Mouse (Mus musculus) intestine, postnatal 0 days (tissue): Measurements from ENCODE around the gene G530012D18Rik. TPM values are rescaled to one million over a fixed set of nuclear protein-coding genes. Genes with fewer than 3 reads are reported as not detected.
"Not testable (repeated sequence)": the region's sequence is repeated elsewhere in the genome, so short reads cannot be mapped to it uniquely, and the experiment has no call there.

Experiments used
- ATAC-seq: fragments of 200-750 bp; cut with Nextera tagmentation; 2 replicates; pipeline ENCODE4 v1.8.0; 2017; ENCODE audit warnings: mild to moderate bottlenecking, moderate TSS enrichment, moderate library complexity
- H3K27ac ChIP-seq: fragments of 300-500 bp; sonication (generic); 2 replicates; pipeline ENCODE4 v1.5.1; 2014; ENCODE audit warnings: mild to moderate bottlenecking, low read depth, low read length, moderate library complexity
- H3K27me3 ChIP-seq: fragments of 300-500 bp; sonication (generic); replicated peaks from 2 replicates; pipeline ENCODE4 v1.6.1; 2014; ENCODE audit warnings: low read length, mixed read lengths; ENCODE audit not compliant: control insufficient read depth, insufficient read depth
- H3K36me3 ChIP-seq: fragments of 300-500 bp; sonication (generic); 2 replicates; pipeline ENCODE4 v1.6.1; 2014; ENCODE audit warnings: mild to moderate bottlenecking, moderate library complexity; ENCODE audit not compliant: control insufficient read depth, insufficient read depth
- H3K4me1 ChIP-seq: fragments of 300-500 bp; sonication (generic); replicated peaks from 2 replicates; pipeline ENCODE4 v1.6.1; 2014; ENCODE audit warnings: antibody characterized with exemption, low read length, mixed read lengths; ENCODE audit not compliant: control insufficient read depth, insufficient read depth
- H3K4me2 ChIP-seq: fragments of 300-500 bp; sonication (generic); replicated peaks from 2 replicates; pipeline ENCODE4 v1.6.1; 2014; ENCODE audit warnings: low read depth, mild to moderate bottlenecking, moderate library complexity
- H3K4me3 ChIP-seq: fragments of 300-500 bp; sonication (generic); 2 replicates; pipeline ENCODE4 v1.5.1; 2014; ENCODE audit warnings: low read depth, low read length
- H3K9ac ChIP-seq: fragments of 300-500 bp; sonication (generic); 2 replicates; pipeline ENCODE4 v1.6.1; 2014; ENCODE audit warnings: mild to moderate bottlenecking, low read depth, low read length
- H3K9me3 ChIP-seq: fragments of 300-500 bp; sonication (generic); 2 replicates; pipeline ENCODE4 v1.6.1; 2016; ENCODE audit warnings: mixed run types; ENCODE audit not compliant: control insufficient read depth
- WGBS: fragments of 180-500 bp; shearing (Covaris S2); extraction: QIAGEN DNeasy Blood & Tissue Kit; methylation state at CpG from one replicate; pipeline ENCODE4 v1.1.7; 2014; 5-methylcytosine and 5-hydroxymethylcytosine counted together
- polyA plus RNA-seq: library from polyadenylated mRNA; unstranded; fragments of >200 nt; fragmentation: Nextera tagmentation; extraction: Ambion mirVana; gene quantifications from 2 replicates; pipeline ENCODE4 v1.2.1, GENCODE M21; 2015

The G530012D18Rik gene
- polyA plus RNA-seq, 1 experiment from 2014 or later = not detected

GRCm38 (mm10) chr1:85608361-85608760, 32.9 kb downstream of the G530012D18Rik start:
- H3K9me3 ChIP-seq, H3K4me2 ChIP-seq, H3K36me3 ChIP-seq, H3K27ac ChIP-seq, ATAC-seq, H3K4me1 ChIP-seq, H3K9ac ChIP-seq, H3K27me3 ChIP-seq, H3K4me3 ChIP-seq: not testable (repeated sequence)
- WGBS = 89% methylated on average over 3 of the region's 4 CpGs

GRCm38 (mm10) chr1:85610581-85610980, 35.1 kb downstream of the G530012D18Rik start:
- not testable (repeated sequence) for H3K36me3 ChIP-seq, ATAC-seq, H3K9ac ChIP-seq, H3K4me3 ChIP-seq, H3K4me2 ChIP-seq, H3K4me1 ChIP-seq, H3K9me3 ChIP-seq, H3K27ac ChIP-seq, H3K27me3 ChIP-seq
- no CpG with 5 or more reads among the region's 4 CpGs for WGBS

GRCm38 (mm10) chr1:85615096-85615495, 39.6 kb downstream of the G530012D18Rik start:
- not testable (repeated sequence) for H3K27me3 ChIP-seq, H3K9ac ChIP-seq, ATAC-seq, H3K9me3 ChIP-seq, H3K4me1 ChIP-seq, H3K27ac ChIP-seq, H3K4me2 ChIP-seq, H3K36me3 ChIP-seq, H3K4me3 ChIP-seq
- 89% methylated on average over 3 of the region's 3 CpGs for WGBS

- not testable (repeated sequence) for H3K4me1 ChIP-seq, H3K27me3 ChIP-seq, H3K4me2 ChIP-seq, H3K9me3 ChIP-seq, H3K27ac ChIP-seq, H3K4me3 ChIP-seq, ATAC-seq, H3K36me3 ChIP-seq, H3K9ac ChIP-seq
- 59% methylated on average over 3 of the region's 3 CpGs for WGBS
These were observed 40.3 kb downstream of the G530012D18Rik start for GRCm38 (mm10) chr1:85615819-85616218.

GRCm38 (mm10) chr1:85617161-85617560, 41.7 kb downstream of the G530012D18Rik start:
- 65% methylated on average over 4 of the region's 5 CpGs for WGBS
- not testable (repeated sequence) for H3K36me3 ChIP-seq, ATAC-seq, H3K4me2 ChIP-seq, H3K4me1 ChIP-seq, H3K4me3 ChIP-seq, H3K9ac ChIP-seq, H3K9me3 ChIP-seq, H3K27me3 ChIP-seq, H3K27ac ChIP-seq

GRCm38 (mm10) chr1:85618689-85619088, 43.2 kb downstream of the G530012D18Rik start:
- H3K4me3 ChIP-seq, H3K27ac ChIP-seq, H3K27me3 ChIP-seq, H3K9me3 ChIP-seq, H3K9ac ChIP-seq, H3K4me2 ChIP-seq, H3K4me1 ChIP-seq, ATAC-seq, H3K36me3 ChIP-seq: not testable (repeated sequence)
- 73% methylated on average over 1 of the region's 1 CpGs for WGBS

Other genes with a start within 250 kb of the G530012D18Rik start
- gene Sp110, start 23.1 kb downstream of the G530012D18Rik start, polyA plus RNA-seq = 0.91 and 1.6 TPM in 2 replicates
- gene Sp140, start 24.7 kb downstream of the G530012D18Rik start, polyA plus RNA-seq = 1.6 and 1.8 TPM in 2 replicates
- 4.2 and 6.2 TPM in 2 replicates for gene Sp100, start 74.3 kb downstream of the G530012D18Rik start, polyA plus RNA-seq
- 0.55 and 0.78 TPM in 2 replicates for gene A630001G21Rik, start 203.0 kb downstream of the G530012D18Rik start, polyA plus RNA-seq
- 33.8 and 36.6 TPM in 2 replicates for gene Cab39, start 217.8 kb downstream of the G530012D18Rik start, polyA plus RNA-seq